Mouse (Mus musculus) forebrain, embryonic 14.5 days (tissue): ENCODE results near the gene Leng1. TPM values are rescaled to one million over a fixed set of nuclear protein-coding genes. Genes with fewer than 3 reads are reported as not detected.

Experiments used
- ATAC-seq: fragments of 200-750 bp; cut with Nextera tagmentation; 2 replicates; pipeline ENCODE4 v1.8.0; 2017; ENCODE audit warnings: mild to moderate bottlenecking, moderate library complexity
- DNase-seq: peaks from one replicate; pipeline ENCODE4 v3.0.0-alpha.2; 2015; ENCODE audit warnings: low spot score
- H3K27ac ChIP-seq: fragments of 300-500 bp; sonication (generic); 2 replicates; pipeline ENCODE4 v1.5.1; 2014; ENCODE audit warnings: low read depth, mild to moderate bottlenecking, control low read depth, low read length, moderate library complexity
- H3K27me3 ChIP-seq: fragments of 300-500 bp; sonication (generic); replicated peaks from 2 replicates; pipeline ENCODE4 v1.6.1; 2014; ENCODE audit warnings: low read length, control low read depth, mixed read lengths; ENCODE audit not compliant: control insufficient read depth, insufficient read depth
- H3K36me3 ChIP-seq: fragments of 300-500 bp; sonication (generic); 2 replicates; pipeline ENCODE4 v1.6.1; 2014; ENCODE audit warnings: low read length, control low read depth; ENCODE audit not compliant: control insufficient read depth, insufficient read depth
- H3K4me1 ChIP-seq: fragments of 300-500 bp; sonication (generic); 2 replicates; pipeline ENCODE4 v1.6.1; 2014; ENCODE audit warnings: antibody characterized with exemption, low read length, control low read depth; ENCODE audit not compliant: control insufficient read depth, insufficient read depth
- H3K4me2 ChIP-seq: fragments of 300-500 bp; sonication (generic); 2 replicates; pipeline ENCODE4 v1.6.1; 2014; ENCODE audit warnings: mild to moderate bottlenecking, control low read depth, low read length
- H3K4me3 ChIP-seq: fragments of 300-500 bp; sonication (generic); 2 replicates; pipeline ENCODE4 v1.5.1; 2014; ENCODE audit warnings: low read depth, low read length, control low read depth
- H3K9ac ChIP-seq: fragments of 300-500 bp; sonication (generic); 2 replicates; pipeline ENCODE4 v1.6.1; 2014; ENCODE audit warnings: mild to moderate bottlenecking, low read length, control low read depth, moderate library complexity
- H3K9me3 ChIP-seq: fragments of 300-500 bp; sonication (generic); replicated peaks from 2 replicates; pipeline ENCODE4 v1.6.1; 2016; ENCODE audit warnings: low read length, control low read depth, mixed read lengths; ENCODE audit not compliant: control insufficient read depth
- WGBS: fragments of 180-500 bp; shearing (Covaris S2); extraction: QIAGEN DNeasy Blood & Tissue Kit; methylation state at CpG from one replicate; pipeline ENCODE4 v1.1.7; 2014; 5-methylcytosine and 5-hydroxymethylcytosine counted together
- microRNA-seq: library from miRNA; unstranded; fragments of <30 nt; microRNA quantifications from one replicate; pipeline ENCODE4, GENCODE M21; 2016
- polyA plus RNA-seq: library from polyadenylated mRNA; unstranded; fragments of >200 nt; fragmentation: Nextera tagmentation; extraction: Ambion mirVana; gene quantifications from 2 replicates; pipeline ENCODE4 v1.2.1, GENCODE M21; 2014

Gene Leng1
- polyA plus RNA-seq, 1 experiment from 2014 or later: 10.2 TPM

DNA sequence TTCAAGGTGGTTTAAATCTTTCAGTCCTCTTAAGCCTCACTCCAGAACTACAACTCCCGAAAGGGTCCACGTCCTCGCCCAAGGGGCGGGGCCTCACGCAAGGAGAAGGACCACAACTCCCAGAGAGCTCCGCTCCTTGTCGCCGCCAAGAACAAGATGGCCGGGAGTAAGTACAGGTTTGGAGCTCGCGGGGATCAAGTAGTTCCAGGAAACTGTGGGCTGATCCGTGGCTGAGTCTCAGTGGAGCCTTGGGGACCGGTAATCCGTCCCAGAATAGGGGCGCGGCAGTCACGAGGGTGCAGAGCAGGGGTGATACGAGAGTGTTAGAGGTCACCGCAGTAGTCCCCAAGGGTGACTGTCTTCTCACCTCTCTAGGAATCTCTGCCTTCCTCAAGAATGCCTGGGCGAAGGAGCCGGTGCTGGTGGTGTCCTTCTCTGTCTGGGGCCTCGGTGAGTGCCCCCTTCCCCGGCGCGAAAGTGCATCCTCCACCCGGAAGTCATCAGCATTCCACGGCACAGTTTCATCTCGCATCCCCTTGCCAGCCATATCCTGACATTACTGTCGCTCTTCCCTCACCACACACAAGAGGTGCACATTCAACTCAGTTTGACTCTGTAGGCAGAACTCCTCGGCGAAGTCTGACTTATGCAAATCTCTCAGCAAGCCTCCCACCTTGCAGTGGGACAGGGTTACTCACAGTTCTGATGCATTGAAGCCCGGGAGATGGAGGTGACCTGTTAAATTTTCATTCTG, 48.2 kb downstream of the Leng1 start, which contains the start of gene Ndufa3:
Ndufa3 (plus strand) TSS at position 132 of the 754 bp plus-strand sequence.
- Histone ChIP-seq H3K36me3 (peaks cover 28% of the 10 kb centered on the region), H3K27ac (no peak within 1 kb of the TSS), H3K9ac (peak within 1 kb of the TSS; percentile 79), H3K27me3 (no peaks in the 10 kb centered on the region), H3K4me3 (peak within 1 kb of the TSS; percentile 61), H3K9me3 (no peaks in the 10 kb centered on the region), H3K4me2 (peak within 1 kb of the TSS; percentile 70), H3K4me1 (peaks cover 5% of the 10 kb centered on the region)
- ATAC-seq (peak; percentile 97), DNase-seq (peak; percentile 96)
- WGBS: 2% methylated on average over 32 of the region's 32 CpGs

DNA sequence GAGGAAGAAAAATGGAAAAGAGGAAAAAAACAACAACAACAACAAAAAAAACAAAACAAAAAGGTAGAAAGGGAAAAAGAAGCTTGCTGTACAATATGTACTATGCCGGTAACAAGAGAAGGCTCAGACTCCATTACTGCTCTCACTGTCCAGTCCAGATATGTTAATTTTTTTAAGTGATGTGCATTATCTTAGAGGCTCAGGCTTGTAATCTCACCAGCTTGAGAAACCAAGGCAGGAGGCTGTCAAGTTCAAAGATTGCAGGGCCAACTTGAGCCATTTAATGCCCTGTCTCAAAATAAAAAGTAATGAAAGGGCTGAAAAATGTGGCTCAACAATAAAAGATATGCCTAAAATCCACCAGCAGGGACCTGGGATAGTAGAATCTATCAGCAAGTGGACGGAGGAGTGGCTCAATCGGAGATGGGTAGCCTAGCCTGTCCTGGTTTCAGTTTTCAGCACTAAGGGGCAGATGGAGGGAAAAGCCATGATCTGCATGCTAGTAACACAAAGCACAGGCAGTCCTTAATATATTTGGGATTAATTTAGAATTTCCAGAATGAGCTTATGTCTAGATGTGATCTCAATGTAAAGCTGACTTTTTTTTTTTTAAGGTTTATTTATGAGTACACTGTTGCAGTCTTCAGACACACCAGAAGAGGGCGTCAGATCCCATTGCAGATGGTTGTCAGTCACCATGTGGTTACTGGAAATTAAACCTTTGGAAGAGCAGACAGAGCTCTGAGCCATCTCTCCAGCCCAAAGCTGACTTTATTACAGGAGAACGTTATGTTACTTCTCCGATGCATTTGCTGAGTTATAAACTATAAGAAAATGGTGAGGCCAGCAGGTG, 49.0 kb downstream of the Leng1 start:
- H3K9ac ChIP-seq: no peak overlapping the region
- H3K4me1 ChIP-seq: peaks cover 5% of the 10 kb centered on the region
- H3K27ac ChIP-seq: no peak overlapping the region
- H3K9me3 ChIP-seq: no peaks in the 10 kb centered on the region
- peaks cover 20% of the 10 kb centered on the region for H3K36me3 ChIP-seq
- DNase-seq (no peak), ATAC-seq (peak; percentile 40)
- peak overlapping the region; percentile 61 for H3K4me3 ChIP-seq
- H3K27me3 ChIP-seq: no peaks in the 10 kb centered on the region
- H3K4me2 ChIP-seq: no peak overlapping the region; the same call in 1 of the 2 replicates
- WGBS: 45% methylated on average over 6 of the region's 6 CpGs

DNA sequence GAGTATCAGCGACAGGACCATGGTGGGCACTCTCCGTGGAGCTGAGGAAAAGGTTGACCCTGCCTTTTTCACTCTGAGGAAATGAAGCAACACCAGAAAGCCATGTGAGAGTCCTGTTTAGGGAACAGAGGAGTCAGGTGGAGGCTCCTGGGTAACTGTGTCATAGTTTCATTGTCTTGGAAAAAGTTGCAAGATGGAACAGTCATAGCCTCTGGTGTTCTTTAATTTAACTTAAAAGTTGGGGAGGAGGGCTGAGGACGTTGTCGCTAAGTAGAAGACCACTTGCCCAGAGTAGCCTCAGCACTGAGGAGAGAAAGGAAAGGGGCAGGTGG, 49.6 kb downstream of the Leng1 start, which contains the start of gene Oscar:
Oscar (minus strand) TSS at position 101 of the 332 bp plus-strand sequence.
- Histone ChIP-seq H3K4me2 (no peak within 1 kb of the TSS; the same call in 1 of the 2 replicates), H3K27ac (no peak within 1 kb of the TSS), H3K4me3 (peak within 1 kb of the TSS; percentile 61), H3K4me1 (peaks cover 5% of the 10 kb centered on the region), H3K9ac (no peak within 1 kb of the TSS), H3K27me3 (no peaks in the 10 kb centered on the region), H3K9me3 (no peaks in the 10 kb centered on the region), H3K36me3 (peaks cover 15% of the 10 kb centered on the region)
- ATAC-seq: no peak
- WGBS: 76% methylated on average over 4 of the region's 4 CpGs
- no peak for DNase-seq

DNA sequence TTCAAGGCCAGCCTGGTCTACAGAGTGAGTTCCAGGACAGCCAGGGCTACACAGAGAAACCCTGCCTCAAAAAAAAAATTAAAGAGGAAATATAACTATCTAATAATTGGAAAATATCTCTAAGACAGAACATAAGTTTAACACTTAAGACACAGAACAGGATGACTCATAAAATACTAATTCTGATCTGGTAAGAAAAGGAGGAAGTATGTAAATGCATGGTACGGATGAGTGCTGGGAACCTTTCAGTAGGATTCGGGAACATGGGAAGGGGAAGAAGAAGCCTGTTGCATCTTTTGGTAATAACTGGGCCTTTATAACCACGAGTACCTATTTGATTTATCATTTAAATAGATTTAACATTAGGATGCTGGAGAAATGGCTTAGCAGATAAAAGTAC, 51.6 kb downstream of the Leng1 start:
- Histone ChIP-seq H3K27ac (no peak overlapping the region), H3K27me3 (no peaks in the 10 kb centered on the region), H3K9ac (no peak overlapping the region), H3K4me1 (peaks cover 5% of the 10 kb centered on the region), H3K9me3 (no peaks in the 10 kb centered on the region), H3K36me3 (no peaks in the 10 kb centered on the region), H3K4me2 (no peak overlapping the region), H3K4me3 (no peak overlapping the region)
- WGBS: 86% methylated on average over 3 of the region's 3 CpGs
- DNase-seq (no peak), ATAC-seq (no peak)

DNA sequence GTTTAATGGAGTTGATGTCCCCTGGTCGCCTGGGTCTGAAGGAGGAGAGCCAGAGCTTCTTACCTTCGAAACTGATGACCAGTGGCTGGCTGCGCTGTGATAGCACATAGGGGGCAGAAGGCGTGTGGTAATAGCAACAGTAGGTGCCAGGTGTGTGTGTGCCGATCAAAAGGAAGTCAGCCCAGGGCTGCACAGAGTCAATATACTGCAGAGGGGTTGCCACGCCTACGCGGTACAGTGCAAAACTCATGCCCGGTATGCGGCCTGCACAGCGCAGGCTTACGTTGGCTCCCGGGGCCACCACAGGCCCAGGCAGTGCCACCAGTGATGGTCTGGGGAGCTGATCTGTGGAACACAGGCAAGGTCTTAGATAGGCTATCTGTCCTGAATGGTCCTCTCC, 54.6 kb downstream of the Leng1 start:
- H3K4me3 ChIP-seq: no peak overlapping the region
- no peaks in the 10 kb centered on the region for H3K9me3 ChIP-seq
- no peaks in the 10 kb centered on the region for H3K4me1 ChIP-seq
- H3K9ac ChIP-seq: no peak overlapping the region
- H3K27me3 ChIP-seq: no peaks in the 10 kb centered on the region
- DNase-seq (no peak), ATAC-seq (no peak)
- 90% methylated on average over 13 of the region's 13 CpGs for WGBS
- no peak overlapping the region for H3K4me2 ChIP-seq
- no peaks in the 10 kb centered on the region for H3K36me3 ChIP-seq
- no peak overlapping the region for H3K27ac ChIP-seq

DNA sequence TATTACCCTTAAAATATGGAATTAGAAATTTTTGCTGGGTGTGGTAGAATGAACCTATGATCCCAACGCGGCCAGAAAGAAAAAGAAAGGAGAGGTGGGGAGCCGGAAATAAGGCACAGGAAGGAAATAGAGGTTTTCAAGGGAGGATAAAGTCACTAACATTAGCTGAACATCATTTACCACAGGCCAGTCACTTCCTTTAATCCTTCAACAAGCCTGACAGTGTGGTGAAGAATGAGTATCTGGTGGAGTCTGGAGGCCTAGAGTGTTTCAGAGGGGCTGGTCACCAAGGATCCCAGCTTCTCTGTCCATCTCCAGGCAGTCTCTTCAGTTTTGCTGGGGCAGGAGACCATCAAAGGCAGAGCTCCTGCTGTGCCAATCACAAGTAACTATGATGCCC, 55.2 kb downstream of the Leng1 start:
- H3K36me3 ChIP-seq: no peaks in the 10 kb centered on the region
- H3K4me3 ChIP-seq: no peak overlapping the region
- no peak overlapping the region for H3K27ac ChIP-seq
- H3K27me3 ChIP-seq: no peaks in the 10 kb centered on the region
- no peaks in the 10 kb centered on the region for H3K4me1 ChIP-seq
- no peak for DNase-seq
- WGBS: 94% methylated on average over 3 of the region's 3 CpGs
- no peak for ATAC-seq
- H3K9me3 ChIP-seq: no peaks in the 10 kb centered on the region
- no peak overlapping the region for H3K9ac ChIP-seq
- H3K4me2 ChIP-seq: no peak overlapping the region

Small RNA genes lying within 50 kb of the gene (microRNA-seq; reads per million reads assigned to microRNA genes)
- 4.2 reads per million, percentile 23 among the genes with 10 or more reads in this experiment for gene Mir3572

Other genes with a start within 250 kb of the Leng1 start
- gene Cacng6, start 241.6 kb downstream of the Leng1 start, polyA plus RNA-seq: 0.09 TPM in 1 of 2 replicates, not detected in the other
- gene Tarm1, start 163.2 kb downstream of the Leng1 start, polyA plus RNA-seq: not detected in 2 replicates
- 0.13 and 0.23 TPM in 2 replicates for gene Oscar, start 49.7 kb downstream of the Leng1 start, polyA plus RNA-seq
- gene Ndufa3, start 48.5 kb downstream of the Leng1 start, polyA plus RNA-seq: 424 and 576 TPM in 2 replicates
- gene Tfpt, start 35.9 kb downstream of the Leng1 start, polyA plus RNA-seq: 31.3 and 34.8 TPM in 2 replicates
- gene Prpf31, start 35.9 kb downstream of the Leng1 start, polyA plus RNA-seq: 99.7 and 102 TPM in 2 replicates
- gene Cnot3, start 20.6 kb downstream of the Leng1 start, polyA plus RNA-seq: 40.5 and 44.2 TPM in 2 replicates
- gene Tmc4, start 11.7 kb upstream of the Leng1 start, polyA plus RNA-seq: 1.8 and 2.1 TPM in 2 replicates
- 233 TPM in 2 replicates for gene Tsen34, start 27.0 kb upstream of the Leng1 start, polyA plus RNA-seq
- 35.1 and 49.3 TPM in 2 replicates for gene Mboat7, start 27.7 kb upstream of the Leng1 start, polyA plus RNA-seq
- 1,006 and 1,170 TPM in 2 replicates for gene Rps9, start 38.2 kb upstream of the Leng1 start, polyA plus RNA-seq
- gene Pirb, start 54.6 kb upstream of the Leng1 start, polyA plus RNA-seq: 0.10 and 0.19 TPM in 2 replicates
- gene Gm15448, start 159.8 kb upstream of the Leng1 start, polyA plus RNA-seq: not detected in 2 replicates
- gene Pira2, start 179.2 kb upstream of the Leng1 start, polyA plus RNA-seq: not detected in 2 replicates
- not detected in 2 replicates for gene Gm14548, start 232.3 kb upstream of the Leng1 start, polyA plus RNA-seq
- not detected in 2 replicates for gene Lilra6, start 249.7 kb upstream of the Leng1 start, polyA plus RNA-seq